Mouse (Mus musculus): Measurements from ENCODE around the gene Opcml.

The Opcml gene

DNA sequence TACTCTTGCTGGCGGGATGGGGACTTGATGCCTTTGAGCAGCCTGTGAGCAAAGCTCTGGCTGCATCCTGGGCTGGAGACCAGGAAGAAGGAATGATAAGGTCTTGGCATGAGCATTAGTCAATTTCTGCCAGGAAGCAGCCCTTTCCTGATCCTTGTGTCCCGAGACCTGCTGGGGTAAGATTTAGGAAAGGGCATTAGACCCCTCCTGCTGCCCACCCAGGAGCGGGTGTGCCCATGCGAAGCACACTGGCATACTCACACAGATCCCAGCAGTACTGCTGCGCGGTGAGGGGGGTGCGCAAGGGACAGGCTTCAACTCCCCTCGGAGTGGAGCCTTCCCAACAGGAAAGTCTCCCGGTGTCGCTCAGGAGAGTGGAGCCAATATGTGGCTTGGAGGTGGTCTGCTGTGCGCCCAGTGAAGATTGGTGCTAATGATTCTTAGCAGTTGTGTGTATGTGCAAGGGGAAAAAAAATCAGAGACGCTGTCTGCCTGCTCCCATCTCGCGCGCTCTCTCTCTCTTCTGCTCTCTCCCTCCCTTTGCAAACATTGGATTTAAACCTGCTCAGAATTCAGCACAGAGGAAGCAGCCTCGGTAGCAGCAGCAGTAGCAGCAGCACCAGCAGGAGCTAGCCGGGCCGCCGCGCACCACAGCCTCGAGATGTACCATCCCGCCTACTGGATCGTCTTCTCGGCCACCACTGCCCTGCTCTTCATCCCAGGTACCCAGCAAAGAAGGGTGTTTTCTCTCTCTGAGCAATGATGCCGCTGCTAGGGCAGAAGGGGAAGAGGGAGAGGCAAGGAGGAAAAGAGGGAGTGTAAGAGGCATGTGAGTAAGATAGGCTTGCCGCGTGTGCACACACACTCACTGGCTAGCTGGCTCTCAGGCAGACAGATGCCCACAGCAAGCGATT, at the start of gene Opcml:
Gene Opcml, plus strand, starts transcription at position 51 of the 914 bp plus-strand sequence.
- DNase-seq (ENCODE audit: low read depth, low spot score), result no peak

DNA sequence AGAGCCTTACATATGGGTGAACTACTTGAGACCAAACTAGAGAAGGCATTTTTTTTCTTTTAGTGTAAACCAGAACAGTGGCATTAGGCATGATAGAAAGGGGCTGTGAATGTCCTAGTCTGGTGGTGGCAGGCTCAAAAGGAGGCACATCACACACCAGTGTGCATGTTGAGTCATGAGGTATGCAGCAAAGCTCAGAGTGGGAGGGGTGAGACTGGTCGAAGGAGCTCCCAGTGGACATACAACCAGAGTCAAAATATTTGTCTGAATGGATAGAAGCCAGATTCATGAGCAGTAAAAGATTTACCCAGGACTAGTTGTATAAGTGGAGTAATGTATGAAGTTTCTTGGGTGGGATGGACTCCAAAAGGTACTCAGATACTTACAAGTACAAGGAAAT, 31.9 kb upstream of the Opcml start:
- no peak for DNase-seq (ENCODE audit: low read depth, low spot score)

DNA sequence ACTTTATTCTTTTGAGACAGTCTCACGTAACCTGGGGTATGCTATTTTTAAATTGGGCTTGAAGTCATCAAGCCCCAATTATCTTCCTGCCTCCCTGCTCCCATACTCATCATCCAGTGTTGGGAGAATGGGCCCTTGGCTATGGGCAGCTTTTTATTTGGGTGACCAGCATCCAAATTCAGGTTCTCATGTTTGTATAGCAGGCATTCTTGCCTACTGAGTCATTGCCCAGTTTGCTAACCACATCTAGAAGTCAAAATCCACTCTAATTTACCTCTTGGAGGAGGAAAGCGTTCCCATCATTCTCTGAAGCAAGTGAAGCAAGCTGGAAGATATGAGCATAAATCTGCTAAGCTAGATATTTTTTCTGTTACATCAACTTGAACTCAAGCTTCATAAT, 29.4 kb upstream of the Opcml start:
- no peak for DNase-seq (ENCODE audit: low read depth, low spot score)

DNA sequence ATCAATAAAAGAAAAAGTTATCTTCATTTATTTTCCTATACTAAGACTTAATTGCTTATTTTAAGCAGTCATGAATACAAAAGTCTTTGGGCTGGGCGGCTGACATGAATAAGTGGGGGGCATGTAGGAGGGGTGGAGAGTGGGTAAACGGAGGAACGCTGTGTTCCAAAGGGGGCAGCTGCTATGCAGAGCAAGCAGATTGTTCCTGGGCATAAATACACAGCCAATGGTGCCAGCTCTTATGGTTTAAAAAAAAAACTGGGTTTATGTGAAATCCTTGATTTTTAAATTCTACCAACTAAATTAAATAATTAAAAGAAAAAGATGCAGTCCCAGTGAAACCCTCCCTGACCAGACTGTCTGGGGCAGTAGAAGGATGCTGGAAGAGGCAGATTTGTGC, 24.1 kb upstream of the Opcml start:
- DNase-seq (ENCODE audit: low read depth, low spot score), result no peak

DNA sequence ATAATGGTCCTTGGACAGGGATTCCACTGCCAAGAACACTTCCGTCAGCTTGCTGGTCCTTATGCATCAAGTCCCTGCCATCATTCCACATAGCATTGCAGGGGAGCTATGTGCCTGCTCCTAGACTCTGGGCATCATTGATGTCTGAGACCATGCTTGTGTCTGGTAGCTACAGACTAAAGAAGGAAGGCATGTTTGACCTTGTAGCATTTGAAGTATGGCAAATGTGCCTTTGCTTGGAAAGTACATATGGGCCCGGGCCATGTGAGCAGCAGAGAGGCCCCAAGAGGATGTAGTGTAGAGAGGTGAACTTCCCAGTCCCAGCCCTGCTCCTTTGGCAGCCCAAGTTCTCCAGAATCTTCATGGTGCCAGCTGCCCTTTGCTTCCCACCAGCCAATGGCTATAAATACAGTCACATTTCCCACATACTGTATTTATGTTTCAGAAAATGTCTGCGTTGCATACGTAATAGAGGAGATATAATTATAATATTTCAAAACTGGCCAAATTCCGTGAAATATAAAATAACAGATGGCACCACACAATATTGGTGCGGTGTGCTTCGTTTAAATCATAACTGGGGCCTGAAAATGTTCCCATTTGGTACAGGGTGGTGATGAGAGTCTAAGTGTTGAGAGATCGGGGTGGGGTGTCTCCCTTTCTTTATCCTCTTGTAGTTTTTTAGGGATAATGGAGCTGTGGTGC, 23.2 kb upstream of the Opcml start:
- no peak for DNase-seq (ENCODE audit: low read depth, low spot score)

DNA sequence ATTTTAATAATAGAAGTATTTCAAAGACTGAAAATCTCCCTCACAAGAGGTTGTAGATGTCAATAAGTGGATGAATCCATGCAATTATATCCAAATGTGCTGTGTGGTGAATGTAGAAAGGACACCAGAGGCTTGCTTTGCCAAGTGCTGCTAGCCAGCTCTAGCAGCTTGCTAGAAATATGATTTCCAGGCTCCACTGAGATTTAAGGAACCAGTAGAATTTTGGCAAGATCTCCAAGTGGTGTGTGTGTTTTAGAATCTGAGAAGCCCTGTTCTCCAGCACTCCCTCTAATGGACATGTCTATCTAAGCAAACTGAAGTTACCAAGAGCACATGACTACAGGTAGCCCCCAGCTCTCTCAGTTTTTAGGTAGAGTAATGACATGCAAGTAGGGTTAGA, 21.8 kb upstream of the Opcml start:
- DNase-seq (ENCODE audit: low read depth, low spot score), result no peak

DNA sequence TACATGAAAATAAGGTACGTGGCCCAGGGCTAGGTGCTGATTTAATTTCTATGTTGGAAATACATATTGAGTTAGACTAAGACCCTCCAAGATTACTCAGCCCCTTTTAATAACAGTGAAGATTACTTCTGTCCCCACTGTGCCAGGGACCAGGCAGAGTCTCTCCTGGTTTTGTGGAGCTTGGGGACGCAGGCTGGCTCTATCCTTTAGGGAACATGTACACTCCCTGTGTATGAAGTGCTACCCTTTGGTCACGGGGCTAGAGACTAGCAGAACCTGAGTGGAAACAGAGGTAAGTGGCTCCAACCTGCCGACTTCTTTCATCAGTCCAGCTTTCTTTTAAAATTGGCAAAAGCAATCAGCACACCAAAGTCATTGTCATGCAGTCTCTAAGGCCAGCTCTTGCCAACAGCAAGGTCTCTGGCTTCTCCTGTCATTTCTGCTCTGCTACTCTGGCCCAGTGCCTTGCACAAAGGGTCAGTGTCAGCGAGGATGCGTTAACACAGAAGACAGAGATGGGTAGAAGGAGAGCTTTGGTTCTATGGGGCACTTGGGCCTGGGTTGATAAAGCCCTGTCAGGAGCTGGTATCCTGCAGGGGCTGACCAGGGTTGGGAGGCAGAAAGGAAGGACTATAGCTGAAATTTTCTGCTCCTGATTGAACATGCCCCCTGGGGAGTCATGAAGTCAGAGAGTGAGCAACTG, 9.1 kb upstream of the Opcml start:
- DNase-seq (ENCODE audit: low read depth, low spot score), result no peak

DNA sequence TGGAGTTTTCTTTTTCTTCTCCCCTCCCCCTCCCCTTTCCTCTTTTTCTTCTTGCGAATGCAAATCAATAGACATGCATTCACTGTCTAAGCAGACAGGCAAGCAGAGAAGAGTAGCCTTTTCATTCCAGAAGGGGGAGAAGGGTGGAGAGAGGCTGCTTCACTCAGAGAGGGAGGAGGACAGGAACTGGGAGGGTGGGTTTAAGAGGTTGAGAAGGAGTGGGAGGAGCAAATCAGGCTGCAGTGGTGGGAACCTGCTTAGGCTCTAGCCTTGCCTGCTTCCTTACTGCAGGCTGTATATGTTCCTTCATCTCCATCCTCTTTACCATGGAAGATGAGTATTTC, 8.6 kb upstream of the Opcml start:
- no peak for DNase-seq (ENCODE audit: low read depth, low spot score)

DNA sequence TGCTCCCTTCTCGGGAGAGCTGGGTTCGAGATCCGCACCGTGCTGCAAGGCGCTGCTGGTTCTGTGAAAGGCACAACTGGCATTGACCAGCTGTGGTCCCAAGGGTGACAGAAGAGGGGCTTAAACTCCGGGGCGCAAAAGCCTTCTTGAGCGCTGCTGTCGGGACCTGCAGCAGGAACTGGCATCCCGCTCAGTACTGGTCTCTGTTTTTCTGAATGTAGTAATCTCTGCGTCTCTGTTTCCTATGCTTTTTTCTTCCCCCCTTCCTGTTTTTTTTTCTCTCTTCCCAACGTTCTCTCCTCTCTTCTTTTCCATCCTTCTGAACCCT, 1.0 kb downstream of the Opcml start:
- DNase-seq (ENCODE audit: low read depth, low spot score), result no peak

DNA sequence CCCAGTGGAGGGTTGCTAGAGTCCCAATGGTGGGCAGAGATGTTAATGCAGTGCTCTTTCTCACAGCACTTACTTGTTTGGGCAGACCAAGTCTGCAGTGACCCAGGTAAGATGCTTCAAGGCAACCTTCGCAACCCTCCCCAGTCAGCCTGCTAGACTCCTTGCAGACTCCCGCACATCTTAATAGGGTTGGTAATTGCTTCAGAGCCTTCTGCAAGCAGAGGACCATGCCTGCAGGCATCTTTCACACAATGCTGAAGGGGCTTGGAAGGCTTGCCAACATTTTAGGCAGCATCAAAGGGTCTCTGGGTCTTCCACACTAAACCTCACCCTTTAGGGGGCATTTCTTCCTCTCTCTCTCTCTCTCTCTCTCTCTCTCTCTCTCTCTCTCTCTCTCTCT, 1.7 kb downstream of the Opcml start:
- no peak for DNase-seq (ENCODE audit: low read depth, low spot score)

DNA sequence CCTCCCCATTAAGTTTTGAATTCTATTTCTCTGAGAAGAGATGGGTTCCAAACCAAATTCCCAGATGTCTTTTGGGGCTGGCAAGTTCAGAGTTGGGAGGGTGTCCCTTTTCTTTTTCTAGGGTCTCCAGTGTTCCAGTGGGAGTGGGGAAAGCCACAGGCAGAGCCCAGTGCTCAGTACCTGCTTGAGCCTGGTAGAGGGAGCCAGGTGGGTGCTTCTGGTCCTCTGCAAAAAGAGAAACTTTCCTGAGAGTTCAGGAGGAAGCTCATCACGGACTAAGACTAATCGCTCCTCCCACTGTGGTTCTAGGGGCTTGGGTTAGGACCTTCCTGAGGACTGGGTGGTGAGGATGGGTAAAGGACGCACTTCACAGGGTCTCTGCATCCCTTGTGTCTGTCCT, 2.4 kb downstream of the Opcml start:
- DNase-seq (ENCODE audit: low read depth, low spot score), result no peak

DNA sequence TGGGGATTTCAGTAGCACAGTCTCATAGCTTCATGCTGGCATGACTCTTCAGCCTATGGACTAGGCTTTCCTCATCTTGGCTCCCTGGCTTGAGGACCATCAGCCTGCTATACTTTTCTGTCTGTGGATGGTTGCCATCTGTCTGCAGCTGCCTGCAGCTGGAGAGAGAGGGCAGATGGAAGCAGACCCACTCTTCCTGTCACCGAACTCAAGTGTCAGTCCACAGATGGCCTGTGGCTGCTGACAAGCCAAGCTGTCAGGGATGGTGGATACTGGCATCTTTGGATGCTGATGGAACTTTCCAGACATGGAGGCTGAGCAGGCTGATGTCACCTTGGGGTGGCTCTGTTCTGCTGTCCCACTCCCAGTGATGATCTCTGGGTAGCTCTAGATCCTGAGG, 6.0 kb downstream of the Opcml start:
- no peak for DNase-seq (ENCODE audit: low read depth, low spot score)

DNA sequence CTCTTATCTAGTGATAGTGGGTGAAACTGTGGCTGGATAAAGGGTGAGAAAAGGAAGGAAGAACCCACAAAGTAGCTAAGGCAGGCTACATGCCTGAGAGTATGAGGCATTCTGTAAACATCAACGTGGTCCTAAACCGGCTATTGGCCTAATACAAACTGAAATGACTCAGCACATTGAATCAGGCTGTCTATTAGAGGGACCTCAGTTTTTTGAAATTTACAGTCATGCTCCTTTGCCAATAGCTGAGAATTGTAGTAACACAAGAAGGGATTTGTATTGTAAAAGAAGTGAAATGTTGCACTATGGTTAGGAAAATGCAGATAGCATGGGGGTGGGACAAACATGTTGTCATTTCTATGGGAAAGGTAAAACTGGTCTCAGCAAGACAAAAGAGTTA, 10.4 kb downstream of the Opcml start:
- no peak for DNase-seq (ENCODE audit: low read depth, low spot score)

DNA sequence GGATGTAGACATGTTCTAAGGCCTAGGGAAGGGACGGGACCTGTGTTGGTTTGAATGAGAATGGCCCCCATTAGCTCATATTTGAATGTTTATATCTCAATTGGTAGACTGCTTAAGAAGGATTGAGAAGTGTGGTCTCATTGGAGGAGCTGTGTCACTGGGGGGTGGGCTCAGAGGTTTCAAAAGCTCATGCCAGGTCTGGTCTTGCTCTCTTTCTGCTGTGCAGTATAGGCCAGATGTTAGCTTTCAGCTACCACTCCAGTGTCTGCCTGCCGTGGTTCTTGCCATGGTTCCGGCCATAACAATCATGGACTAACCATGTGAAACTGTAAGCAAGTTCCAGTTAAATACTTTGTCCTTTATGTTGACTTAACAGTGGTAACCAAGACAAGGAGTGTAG, 11.2 kb downstream of the Opcml start:
- DNase-seq (ENCODE audit: low read depth, low spot score), result no peak

DNA sequence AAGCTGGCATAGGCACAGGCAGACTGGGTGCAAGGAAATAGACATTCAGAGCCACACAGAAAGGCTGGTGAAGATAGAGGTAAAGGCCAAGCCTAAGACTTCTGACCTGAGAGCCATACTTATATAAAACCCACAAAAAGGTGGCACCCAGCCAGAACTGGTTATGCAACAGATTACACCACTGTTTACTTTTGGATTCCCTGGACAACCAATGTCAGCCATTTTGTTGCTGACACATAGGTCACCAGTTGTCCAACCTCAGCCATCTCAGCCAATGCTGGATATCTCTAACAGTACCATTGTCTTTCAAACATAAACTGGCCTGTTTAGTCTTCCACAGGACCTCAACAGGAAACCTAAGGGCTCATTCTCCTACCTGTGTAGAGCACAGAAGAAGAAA, 11.8 kb downstream of the Opcml start:
- DNase-seq (ENCODE audit: low read depth, low spot score), result no peak

DNA sequence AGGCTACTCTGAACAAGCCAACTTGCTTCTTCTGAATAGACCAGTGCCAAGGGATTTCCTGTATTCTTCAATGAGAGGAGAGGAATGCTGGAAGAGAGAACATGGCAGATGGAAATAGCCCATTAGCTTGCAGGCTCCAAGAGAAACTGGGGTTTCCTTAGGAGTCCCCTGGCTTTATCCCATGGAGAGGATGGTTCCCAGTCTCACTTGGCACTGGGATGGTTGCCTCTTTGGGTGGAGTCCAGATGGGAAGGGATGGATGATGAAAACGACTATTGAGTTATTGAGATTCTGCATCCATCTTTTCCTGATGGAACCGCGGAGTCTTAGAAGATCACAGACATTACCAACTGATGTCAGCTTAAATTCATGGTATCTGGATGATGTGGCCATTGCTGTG, 13.9 kb downstream of the Opcml start:
- no peak for DNase-seq (ENCODE audit: low read depth, low spot score)

DNA sequence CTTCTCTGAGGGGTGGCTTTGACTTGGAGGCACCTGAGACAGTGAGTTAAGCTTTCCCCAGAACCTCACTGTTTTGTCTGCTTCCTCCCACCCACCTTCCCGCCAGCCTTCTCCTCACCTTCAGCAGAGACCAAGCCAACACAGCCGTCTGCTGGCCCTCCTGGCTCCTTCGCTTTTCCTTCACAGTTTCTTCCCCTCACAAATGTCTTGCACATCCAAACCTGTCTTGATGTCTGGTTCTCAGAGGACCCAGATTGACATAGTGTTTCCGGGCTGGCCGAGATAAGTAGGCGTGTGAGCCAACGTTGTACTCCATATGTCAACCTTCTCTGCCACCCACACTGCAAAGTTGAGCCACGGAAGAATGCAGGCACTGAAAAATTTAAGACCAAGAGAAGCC, 19.2 kb downstream of the Opcml start:
- DNase-seq (ENCODE audit: low read depth, low spot score), result no peak

DNA sequence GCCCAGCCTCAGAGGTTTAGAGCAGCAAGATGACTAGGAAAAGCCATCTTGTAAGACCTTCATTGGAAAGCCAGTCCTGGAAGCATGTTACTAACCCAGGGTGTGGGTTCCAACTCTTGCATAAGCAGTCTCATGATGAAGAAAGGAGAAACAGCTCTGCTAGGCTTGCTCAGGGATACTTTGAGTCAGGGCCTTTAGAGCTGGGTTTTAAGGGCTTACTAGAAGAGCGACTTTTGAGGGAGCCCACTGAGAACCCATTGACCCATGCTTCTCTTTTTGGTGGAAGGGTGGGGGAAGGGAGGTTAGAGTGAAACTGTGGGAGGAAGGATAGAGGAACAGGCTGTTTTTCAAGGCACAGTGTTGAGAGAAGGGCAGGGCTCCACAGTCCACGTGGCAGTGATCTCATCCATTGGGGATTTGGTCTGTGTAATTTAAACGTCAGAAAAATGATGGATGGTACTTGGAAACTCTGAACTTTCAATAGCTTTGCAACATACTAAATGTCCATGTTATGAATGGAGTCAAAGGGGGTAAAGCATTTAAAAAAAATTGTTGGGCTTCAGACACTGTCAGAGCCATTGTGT, 22.7 kb downstream of the Opcml start:
- DNase-seq (ENCODE audit: low read depth, low spot score), result no peak

DNA sequence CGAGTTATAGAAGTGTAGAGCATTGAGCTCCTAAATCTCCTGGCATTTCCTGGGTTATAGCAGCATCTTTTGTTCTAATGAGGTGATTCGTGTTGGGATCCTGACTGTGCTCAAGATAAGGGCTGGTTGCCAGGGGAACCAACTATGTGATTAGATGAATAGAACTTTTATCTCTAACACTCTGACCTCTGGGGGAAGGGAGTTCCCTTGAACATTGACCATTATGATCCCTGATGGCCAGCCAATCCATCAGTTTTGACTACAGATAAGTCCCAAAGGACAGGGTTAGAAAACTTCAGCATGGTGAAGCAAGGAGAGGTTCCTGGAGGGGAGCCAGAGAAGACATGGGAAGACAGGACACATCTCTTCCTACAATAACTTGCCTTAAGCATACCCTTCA, 23.6 kb downstream of the Opcml start:
- DNase-seq (ENCODE audit: low read depth, low spot score), result no peak

DNA sequence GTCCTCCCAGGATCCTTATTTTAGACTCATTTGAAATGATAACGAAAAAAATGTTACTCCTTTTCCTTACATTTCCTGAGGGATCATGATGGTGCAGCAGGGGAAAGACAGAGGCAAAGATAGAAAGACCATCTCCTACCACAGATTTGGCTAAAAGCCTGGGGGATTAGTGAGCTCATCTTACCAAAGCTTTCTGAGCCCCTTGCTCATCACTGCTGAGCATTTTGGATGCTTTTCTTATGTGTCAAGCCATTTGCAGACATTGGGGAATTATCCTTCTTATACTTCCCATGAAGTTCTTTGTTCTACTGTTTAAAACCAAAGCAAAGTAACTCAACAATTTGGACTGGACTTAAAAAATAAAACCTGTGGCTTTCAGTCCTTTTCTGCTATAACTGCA, 30.6 kb downstream of the Opcml start:
- no peak for DNase-seq (ENCODE audit: low read depth, low spot score)

DNA sequence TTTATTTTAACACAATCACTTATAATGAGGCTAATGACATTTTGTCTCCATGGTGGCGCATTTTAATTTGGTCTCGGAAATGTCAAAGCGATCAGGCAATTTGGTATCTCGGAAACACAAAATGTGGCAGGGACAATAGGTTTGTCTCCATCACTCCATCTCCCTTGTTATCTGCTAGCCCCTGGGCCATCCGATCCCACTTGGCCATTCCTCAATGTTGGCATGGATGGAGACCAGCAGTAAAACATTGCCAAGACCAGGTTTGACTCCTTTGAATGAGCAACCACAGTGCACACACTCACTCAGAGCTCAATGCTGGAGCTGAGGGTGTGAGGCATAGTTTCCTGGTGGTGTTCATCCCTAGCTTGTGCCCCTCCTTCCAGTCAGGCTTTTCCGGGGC, 32.1 kb downstream of the Opcml start:
- no peak for DNase-seq (ENCODE audit: low read depth, low spot score)

DNA sequence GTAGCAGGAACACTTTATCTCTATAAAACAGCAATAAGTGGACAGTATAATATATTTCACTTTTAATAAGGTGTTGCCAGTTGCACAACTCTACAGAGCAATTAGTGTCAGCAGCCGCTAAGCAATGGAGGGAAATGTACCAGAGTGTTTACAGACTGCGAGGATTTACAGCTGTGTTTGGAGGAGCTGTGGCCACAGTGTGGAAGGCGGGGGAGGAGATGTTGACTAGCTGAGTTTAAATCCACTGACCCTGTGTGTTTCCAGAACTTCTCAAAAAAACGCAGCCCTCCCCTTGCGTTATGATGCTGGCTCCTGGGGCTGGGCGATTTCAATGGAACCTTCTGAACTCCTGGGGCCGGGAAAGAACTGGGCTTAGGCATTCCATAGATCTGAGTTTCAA, 33.8 kb downstream of the Opcml start:
- no peak for DNase-seq (ENCODE audit: low read depth, low spot score)

DNA sequence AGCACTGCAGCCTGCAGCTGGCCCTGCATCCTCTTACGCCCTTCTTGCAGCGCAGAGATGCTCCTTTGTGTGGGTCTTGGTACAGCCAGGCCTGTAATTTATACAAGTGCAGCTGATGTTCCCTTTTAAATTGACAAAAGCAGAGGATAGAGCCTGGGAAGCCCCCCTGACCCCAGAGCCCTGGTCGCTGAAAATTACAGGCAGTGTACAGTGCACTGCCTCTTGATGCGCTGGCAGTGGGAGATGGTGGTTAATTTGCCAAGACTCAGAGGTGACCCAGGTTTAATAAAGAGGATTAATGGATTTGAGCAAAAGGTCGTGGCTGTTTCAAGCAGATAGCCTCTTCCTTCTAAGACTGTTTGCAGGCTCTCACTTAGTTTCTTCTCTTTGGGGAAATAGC, 39.9 kb downstream of the Opcml start:
- no peak for DNase-seq (ENCODE audit: low read depth, low spot score)
